Mouse (Mus musculus) midbrain, embryonic 15.5 days (tissue): ENCODE data around the gene Trp53. TPM values are rescaled to one million over a fixed set of nuclear protein-coding genes. Genes with fewer than 3 reads are reported as not detected.

Source experiments
- ATAC-seq: fragments of 200-750 bp; cut with Nextera tagmentation; replicated peaks from 2 replicates; pipeline ENCODE4 v1.8.0; 2017; ENCODE audit warnings: moderate TSS enrichment
- H3K27ac ChIP-seq: fragments of 300-500 bp; sonication (generic); 2 replicates; pipeline ENCODE4 v1.5.1; 2015; ENCODE audit warnings: mild to moderate bottlenecking, inconsistent platforms
- H3K27me3 ChIP-seq: fragments of 300-500 bp; sonication (generic); replicated peaks from 2 replicates; pipeline ENCODE4 v1.6.1; 2015; ENCODE audit warnings: inconsistent platforms
- H3K36me3 ChIP-seq: fragments of 300-500 bp; sonication (generic); replicated peaks from 2 replicates; pipeline ENCODE4 v1.6.1; 2015; ENCODE audit warnings: inconsistent platforms
- H3K4me1 ChIP-seq: fragments of 300-500 bp; sonication (generic); 2 replicates; pipeline ENCODE4 v1.6.1; 2015; ENCODE audit warnings: inconsistent platforms
- H3K4me2 ChIP-seq: fragments of 300-500 bp; sonication (generic); 2 replicates; pipeline ENCODE4 v1.6.1; 2015; ENCODE audit warnings: inconsistent platforms, mild to moderate bottlenecking, moderate library complexity
- H3K4me3 ChIP-seq: fragments of 300-500 bp; sonication (generic); 2 replicates; pipeline ENCODE4 v1.5.1; 2015; ENCODE audit warnings: mild to moderate bottlenecking, inconsistent platforms
- H3K9ac ChIP-seq: fragments of 300-500 bp; sonication (generic); 2 replicates; pipeline ENCODE4 v1.6.1; 2015; ENCODE audit warnings: mild to moderate bottlenecking, inconsistent platforms
- H3K9me3 ChIP-seq: fragments of 300-500 bp; sonication (generic); 2 replicates; pipeline ENCODE4 v1.6.1; 2016; ENCODE audit warnings: inconsistent platforms
- WGBS: fragments of 180-500 bp; shearing (Covaris S2); methylation state at CpG from one replicate; pipeline ENCODE4 v1.1.7; 2015; ENCODE audit warnings: mixed read lengths; 5-methylcytosine and 5-hydroxymethylcytosine counted together
- polyA plus RNA-seq: library from polyadenylated mRNA; unstranded; fragments of >200 nt; fragmentation: Nextera tagmentation; extraction: Ambion mirVana; gene quantifications from 2 replicates; pipeline ENCODE4 v1.2.1, GENCODE M21; 2015

Trp53 gene
- polyA plus RNA-seq, 1 experiment from 2014 or later = 60.4 TPM

GRCm38 (mm10) chr11:69565131-69565530, 15.0 kb upstream of the Trp53 start:
- Histone ChIP-seq H3K9me3 (no peaks in the 10 kb centered on the region), H3K27ac (no peak overlapping the region), H3K9ac (no peak overlapping the region), H3K4me1 (peaks cover 22% of the 10 kb centered on the region), H3K36me3 (0 out of 2 replicates have a peak, but pooled peaks cover 7% of the 10 kb centered on the region), H3K27me3 (no peaks in the 10 kb centered on the region), H3K4me3 (no peak overlapping the region), H3K4me2 (no peak overlapping the region)
- no peak for ATAC-seq
- WGBS = 81% methylated on average over 8 of the region's 8 CpGs

GRCm38 (mm10) chr11:69575220-69575619, 4.9 kb upstream of the Trp53 start:
- no peaks in the 10 kb centered on the region; the same call in 1 of the 2 replicates for H3K36me3 ChIP-seq

GRCm38 (mm10) chr11:69576307-69576706, 3.9 kb upstream of the Trp53 start:
- no peak overlapping the region for H3K4me3 ChIP-seq
- no peak overlapping the region for H3K4me2 ChIP-seq
- no peak overlapping the region for H3K9ac ChIP-seq
- H3K4me1 ChIP-seq = peaks cover 46% of the 10 kb centered on the region
- no peaks in the 10 kb centered on the region for H3K9me3 ChIP-seq
- H3K27ac ChIP-seq = no peak overlapping the region
- WGBS = 77% methylated on average over 5 of the region's 5 CpGs
- H3K36me3 ChIP-seq = no peaks in the 10 kb centered on the region
- no peaks in the 10 kb centered on the region for H3K27me3 ChIP-seq
- ATAC-seq = no peak

More at GRCm38 (mm10) chr11:69575220-69575619, 4.9 kb upstream of the Trp53 start:
- H3K4me2 ChIP-seq = no peak overlapping the region
- peaks cover 46% of the 10 kb centered on the region for H3K4me1 ChIP-seq
- H3K9me3 ChIP-seq = no peaks in the 10 kb centered on the region
- H3K27me3 ChIP-seq = no peaks in the 10 kb centered on the region
- no peak overlapping the region for H3K9ac ChIP-seq
- ATAC-seq = no peak
- 50% methylated on average over 3 of the region's 3 CpGs for WGBS
- H3K27ac ChIP-seq = no peak overlapping the region
- H3K4me3 ChIP-seq = no peak overlapping the region

- Histone ChIP-seq H3K27ac (no peak overlapping the region), H3K4me1 (peaks cover 58% of the 10 kb centered on the region), H3K9ac (peak overlapping the region; percentile 69), H3K4me3 (peak overlapping the region; percentile 86), H3K4me2 (peak overlapping the region; percentile 85), H3K36me3 (no peaks in the 10 kb centered on the region), H3K27me3 (no peaks in the 10 kb centered on the region), H3K9me3 (no peaks in the 10 kb centered on the region)
- no peak for ATAC-seq
- WGBS = 16% methylated on average over 15 of the region's 15 CpGs
Measured at GRCm38 (mm10) chr11:69578301-69578700, 1.9 kb upstream of the Trp53 start.

- peak; percentile 90 for ATAC-seq
- H3K36me3 ChIP-seq = no peaks in the 10 kb centered on the region
- WGBS = under 1% methylated on average over 39 of the region's 39 CpGs
- peak overlapping the region; percentile 86 for H3K4me3 ChIP-seq
- H3K27ac ChIP-seq = peak overlapping the region; percentile 93
- peak overlapping the region; percentile 85 for H3K4me2 ChIP-seq
- no peaks in the 10 kb centered on the region for H3K27me3 ChIP-seq
- H3K9ac ChIP-seq = peak overlapping the region; percentile 69
- H3K4me1 ChIP-seq = peaks cover 58% of the 10 kb centered on the region
- no peaks in the 10 kb centered on the region for H3K9me3 ChIP-seq
Measured at GRCm38 (mm10) chr11:69579128-69580017, 786 bp upstream of the Trp53 start.

- Histone ChIP-seq H3K4me3 (peak overlapping the region; percentile 86), H3K4me1 (peaks cover 45% of the 10 kb centered on the region), H3K36me3 (no peaks in the 10 kb centered on the region), H3K9ac (peak overlapping the region; percentile 68), H3K9me3 (no peaks in the 10 kb centered on the region), H3K27me3 (no peaks in the 10 kb centered on the region), H3K27ac (peak overlapping the region; percentile 93), H3K4me2 (peak overlapping the region; percentile 85)
- under 1% methylated on average over 25 of the region's 25 CpGs for WGBS
- ATAC-seq = peak; percentile 16
Measured at GRCm38 (mm10) chr11:69580572-69581146, 500 bp downstream of the Trp53 start.

- WGBS = 0% methylated on average over 36 of the region's 36 CpGs
- no peaks in the 10 kb centered on the region for H3K9me3 ChIP-seq
- H3K4me3 ChIP-seq = peak overlapping the region; percentile 86
- peaks cover 41% of the 10 kb centered on the region for H3K4me1 ChIP-seq
- no peaks in the 10 kb centered on the region for H3K36me3 ChIP-seq
- ATAC-seq = peak; percentile 84
- H3K4me2 ChIP-seq = peak overlapping the region; percentile 85
- no peaks in the 10 kb centered on the region for H3K27me3 ChIP-seq
- H3K27ac ChIP-seq = peak overlapping the region; percentile 93
- peak overlapping the region; percentile 68 for H3K9ac ChIP-seq
Measured at GRCm38 (mm10) chr11:69581147-69581688, 1.1 kb downstream of the Trp53 start.

- Histone ChIP-seq H3K9me3 (no peaks in the 10 kb centered on the region), H3K4me1 (peaks cover 35% of the 10 kb centered on the region), H3K9ac (peak overlapping the region; percentile 68), H3K27ac (peak overlapping the region; percentile 93), H3K4me2 (peak overlapping the region; percentile 85), H3K36me3 (no peaks in the 10 kb centered on the region), H3K4me3 (peak overlapping the region; percentile 86), H3K27me3 (no peaks in the 10 kb centered on the region)
- WGBS = 0% methylated on average over 8 of the region's 8 CpGs
- ATAC-seq = no peak
Measured at GRCm38 (mm10) chr11:69581814-69582213, 1.7 kb downstream of the Trp53 start.

- Histone ChIP-seq H3K9ac (0 out of 2 replicates have a peak overlapping the region, but pooled peaks have one; percentile 1), H3K4me2 (peak overlapping the region; percentile 85), H3K36me3 (no peaks in the 10 kb centered on the region), H3K27me3 (no peaks in the 10 kb centered on the region), H3K9me3 (no peaks in the 10 kb centered on the region), H3K4me1 (peaks cover 30% of the 10 kb centered on the region), H3K4me3 (peak overlapping the region; percentile 86), H3K27ac (peak overlapping the region; percentile 93; the same call in 1 of the 2 replicates)
- WGBS = 60% methylated on average over 9 of the region's 9 CpGs
- ATAC-seq = no peak
Measured at GRCm38 (mm10) chr11:69582230-69582805, 2.2 kb downstream of the Trp53 start.

GRCm38 (mm10) chr11:69584008-69584407, 3.8 kb downstream of the Trp53 start:
- Histone ChIP-seq H3K27me3 (no peaks in the 10 kb centered on the region), H3K9ac (no peak overlapping the region), H3K4me3 (no peak overlapping the region), H3K36me3 (0 out of 2 replicates have a peak, but pooled peaks cover 5% of the 10 kb centered on the region), H3K4me2 (no peak overlapping the region), H3K9me3 (no peaks in the 10 kb centered on the region), H3K4me1 (peaks cover 16% of the 10 kb centered on the region), H3K27ac (no peak overlapping the region)
- no peak for ATAC-seq
- WGBS = 87% methylated on average over 7 of the region's 7 CpGs

GRCm38 (mm10) chr11:69584937-69585336, 4.8 kb downstream of the Trp53 start:
- Histone ChIP-seq H3K9me3 (no peaks in the 10 kb centered on the region), H3K27ac (no peak overlapping the region), H3K4me3 (no peak overlapping the region), H3K4me1 (peaks cover 12% of the 10 kb centered on the region), H3K4me2 (no peak overlapping the region), H3K27me3 (no peaks in the 10 kb centered on the region), H3K9ac (no peak overlapping the region), H3K36me3 (0 out of 2 replicates have a peak, but pooled peaks cover 13% of the 10 kb centered on the region)
- ATAC-seq = no peak
- WGBS = 98% methylated on average over 13 of the region's 13 CpGs
